Mouse (Mus musculus): ENCODE measurements at regions not wholly inside any gene's neighbourhood (a gene's known extent, or its start where the extent isn't known, plus 50 kb on each side); places are given as distances from the start of the nearest gene placed in this dataset.

DNA sequence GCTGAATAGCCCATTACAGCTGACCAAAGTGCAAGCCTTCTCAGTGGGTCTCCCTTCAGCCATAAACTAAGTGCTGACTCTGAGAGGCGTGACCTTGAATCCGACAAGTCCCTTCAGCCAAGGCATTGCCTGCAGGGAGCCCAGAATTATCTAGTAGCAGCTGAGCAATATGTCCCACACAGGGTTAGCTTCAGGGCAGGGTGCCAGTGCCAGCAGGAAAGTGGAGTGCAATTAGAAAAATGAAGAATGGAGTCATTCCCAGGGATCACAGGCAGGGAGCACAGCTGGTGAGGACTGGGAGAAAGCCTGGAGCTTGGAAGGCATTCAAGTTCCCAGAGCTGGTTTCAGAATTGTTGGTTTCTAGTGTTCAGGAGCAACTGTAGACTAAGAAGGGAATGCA is 135.3 kb upstream of the Gm4737 start:
- Histone ChIP-seq H3K27ac (no peak overlapping the region), H3K36me3 (ENCODE audit: insufficient read depth, low read length) (no peaks in the 10 kb centered on the region), H3K9ac (ENCODE audit: low read depth, low read length) (no peak overlapping the region), H3K9me3 (replicated peaks; ENCODE audit: low read length) (no peaks in the 10 kb centered on the region), H3K27me3 (ENCODE audit: insufficient read depth, low read length) (no peaks in the 10 kb centered on the region), H3K4me1 (replicated peaks; ENCODE audit: insufficient read depth, low read length) (no peaks in the 10 kb centered on the region), H3K4me3 (replicated peaks; ENCODE audit: low read depth, low read length) (no peak overlapping the region), H3K4me2 (ENCODE audit: low read length) (no peak overlapping the region)
- DNase-seq (ENCODE audit: low spot score) (no peak), ATAC-seq (replicated peaks; ENCODE audit: low FRiP score, low read depth) (no peak; the same call in 1 of the 2 replicates)
- no peak for TF ChIP-seq CTCF (IDR thresholded peaks at IDR 0.05; ENCODE audit: low read depth)
- 65% methylated on average over 2 of the region's 2 CpGs for WGBS

DNA sequence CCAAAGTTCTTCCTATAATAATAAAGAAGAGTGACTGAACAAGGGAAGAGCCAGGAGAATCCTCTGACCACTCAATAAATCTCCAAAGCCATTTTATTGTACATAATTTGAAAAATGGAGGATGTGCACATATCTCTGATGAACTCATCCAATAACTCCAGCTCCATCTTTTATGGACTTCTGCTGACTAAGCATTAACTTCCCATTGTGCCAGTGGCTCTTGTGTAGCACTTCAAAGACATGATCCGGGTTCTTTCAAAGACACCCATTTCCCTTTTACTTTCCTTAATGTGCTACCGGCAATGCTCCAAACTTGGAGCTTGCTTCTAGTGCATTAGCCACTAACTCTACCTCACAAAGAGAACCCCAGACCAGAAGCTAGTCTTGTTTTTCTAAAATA is 112.7 kb upstream of the Gm4737 start:
- 94% methylated on average over 2 of the region's 2 CpGs for WGBS

DNA sequence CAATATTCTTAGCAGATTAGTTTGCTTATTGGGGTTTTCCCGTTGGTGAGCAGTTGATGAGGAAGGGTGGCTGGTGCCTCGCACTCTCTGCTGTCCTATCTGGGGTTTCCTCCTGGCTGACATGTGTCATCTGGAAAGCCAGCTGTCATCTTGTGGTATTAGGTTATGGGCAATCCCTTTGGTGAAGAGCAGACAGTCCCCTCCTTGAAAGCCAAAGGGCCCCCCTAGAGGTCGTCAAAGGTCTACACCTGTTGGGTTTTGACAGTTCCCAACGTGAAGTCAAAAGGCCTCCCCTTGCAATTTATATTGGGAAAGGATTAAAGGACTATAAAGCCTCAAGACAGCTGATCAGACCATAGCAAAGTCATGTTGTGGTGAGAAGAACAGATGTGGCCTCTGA is 96.8 kb upstream of the Gm4737 start:
- H3K27me3 ChIP-seq (ENCODE audit: insufficient read depth, low read length), result no peaks in the 10 kb centered on the region
- 65% methylated on average over 4 of the region's 4 CpGs for WGBS
- H3K9me3 ChIP-seq (replicated peaks; ENCODE audit: low read length), result no peaks in the 10 kb centered on the region
- H3K4me3 ChIP-seq (replicated peaks; ENCODE audit: low read depth, low read length), result no peak overlapping the region
- no peak overlapping the region for H3K9ac ChIP-seq (ENCODE audit: low read depth, low read length)
- no peak for ATAC-seq (replicated peaks; ENCODE audit: low FRiP score, low read depth)
- no peaks in the 10 kb centered on the region for H3K36me3 ChIP-seq (ENCODE audit: insufficient read depth, low read length)
- H3K4me1 ChIP-seq (replicated peaks; ENCODE audit: insufficient read depth, low read length), result no peaks in the 10 kb centered on the region
- DNase-seq (ENCODE audit: low spot score), result no peak
- H3K4me2 ChIP-seq (ENCODE audit: low read length), result no peak overlapping the region
- TF ChIP-seq CTCF (IDR thresholded peaks at IDR 0.05; ENCODE audit: low read depth), result no peak
- no peak overlapping the region for H3K27ac ChIP-seq

More for the DNA sequence above, 112.7 kb upstream of the Gm4737 start:
- H3K4me3 ChIP-seq (replicated peaks; ENCODE audit: low read depth, low read length), result no peak overlapping the region
- no peaks in the 10 kb centered on the region for H3K4me1 ChIP-seq (replicated peaks; ENCODE audit: insufficient read depth, low read length)
- TF ChIP-seq CTCF (IDR thresholded peaks at IDR 0.05; ENCODE audit: low read depth), result no peak
- H3K27ac ChIP-seq, result no peak overlapping the region
- no peak overlapping the region for H3K9ac ChIP-seq (ENCODE audit: low read depth, low read length)
- no peak for ATAC-seq (replicated peaks; ENCODE audit: low FRiP score, low read depth)
- H3K9me3 ChIP-seq (replicated peaks; ENCODE audit: low read length), result no peaks in the 10 kb centered on the region
- H3K27me3 ChIP-seq (ENCODE audit: insufficient read depth, low read length), result no peaks in the 10 kb centered on the region
- no peak for DNase-seq (ENCODE audit: low spot score)
- no peak overlapping the region for H3K4me2 ChIP-seq (ENCODE audit: low read length)
- H3K36me3 ChIP-seq (ENCODE audit: insufficient read depth, low read length), result no peaks in the 10 kb centered on the region

GRCm38 (mm10) chr16:46250943-46251342 is 96.1 kb upstream of the Gm4737 start:
- no peak overlapping the region for H3K27ac ChIP-seq
- DNase-seq (ENCODE audit: low spot score), result no peak
- H3K27me3 ChIP-seq (ENCODE audit: insufficient read depth, low read length), result no peaks in the 10 kb centered on the region
- no peak overlapping the region for H3K4me3 ChIP-seq (replicated peaks; ENCODE audit: low read depth, low read length)
- 73% methylated on average over 3 of the region's 3 CpGs for WGBS
- ATAC-seq (replicated peaks; ENCODE audit: low FRiP score, low read depth), result no peak
- no peaks in the 10 kb centered on the region for H3K36me3 ChIP-seq (ENCODE audit: insufficient read depth, low read length)
- no peak overlapping the region for H3K4me2 ChIP-seq (ENCODE audit: low read length)
- H3K9ac ChIP-seq (ENCODE audit: low read depth, low read length), result no peak overlapping the region
- TF ChIP-seq CTCF (IDR thresholded peaks at IDR 0.05; ENCODE audit: low read depth), result no peak
- H3K4me1 ChIP-seq (replicated peaks; ENCODE audit: insufficient read depth, low read length), result no peaks in the 10 kb centered on the region
- no peaks in the 10 kb centered on the region for H3K9me3 ChIP-seq (replicated peaks; ENCODE audit: low read length)

DNA sequence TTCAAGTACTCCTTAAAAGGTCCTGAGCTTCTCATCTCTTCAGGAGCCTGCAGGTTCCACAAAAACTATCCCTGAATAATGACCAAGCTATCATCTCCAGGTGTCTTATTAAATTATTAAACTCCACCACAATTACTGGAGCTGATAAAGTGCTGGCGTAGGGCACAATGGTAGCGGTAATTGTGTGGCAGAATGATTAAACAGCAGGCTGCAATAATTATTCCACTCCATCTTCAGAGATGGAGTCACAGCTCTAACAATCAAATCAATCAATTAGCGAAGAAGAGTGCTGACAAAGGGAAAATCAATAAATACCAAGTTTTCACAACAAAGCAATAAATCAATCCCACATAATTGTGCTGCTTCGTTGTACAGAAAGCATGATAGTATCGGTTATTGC is 90.7 kb upstream of the Gm4737 start:
- Histone ChIP-seq H3K27me3 (ENCODE audit: insufficient read depth, low read length) (no peaks in the 10 kb centered on the region), H3K4me1 (replicated peaks; ENCODE audit: insufficient read depth, low read length) (no peaks in the 10 kb centered on the region), H3K4me3 (replicated peaks; ENCODE audit: low read depth, low read length) (no peak overlapping the region), H3K36me3 (ENCODE audit: insufficient read depth, low read length) (no peaks in the 10 kb centered on the region), H3K9ac (ENCODE audit: low read depth, low read length) (no peak overlapping the region), H3K27ac (no peak overlapping the region), H3K4me2 (ENCODE audit: low read length) (no peak overlapping the region), H3K9me3 (replicated peaks; ENCODE audit: low read length) (no peaks in the 10 kb centered on the region)
- ATAC-seq (replicated peaks; ENCODE audit: low FRiP score, low read depth) (no peak), DNase-seq (ENCODE audit: low spot score) (no peak)
- TF ChIP-seq CTCF (IDR thresholded peaks at IDR 0.05; ENCODE audit: low read depth), result no peak
- 85% methylated on average over 5 of the region's 5 CpGs for WGBS

GRCm38 (mm10) chr16:46228744-46229143 is 73.9 kb upstream of the Gm4737 start:
- TF ChIP-seq CTCF (IDR thresholded peaks at IDR 0.05; ENCODE audit: low read depth), result no peak
- Histone ChIP-seq H3K4me3 (replicated peaks; ENCODE audit: low read depth, low read length) (no peak overlapping the region), H3K4me1 (replicated peaks; ENCODE audit: insufficient read depth, low read length) (no peaks in the 10 kb centered on the region), H3K4me2 (ENCODE audit: low read length) (no peak overlapping the region), H3K27me3 (ENCODE audit: insufficient read depth, low read length) (no peaks in the 10 kb centered on the region), H3K36me3 (ENCODE audit: insufficient read depth, low read length) (no peaks in the 10 kb centered on the region), H3K9me3 (replicated peaks; ENCODE audit: low read length) (no peaks in the 10 kb centered on the region), H3K9ac (ENCODE audit: low read depth, low read length) (no peak overlapping the region), H3K27ac (no peak overlapping the region)
- ATAC-seq (replicated peaks; ENCODE audit: low FRiP score, low read depth), result no peak
- 91% methylated on average over 3 of the region's 3 CpGs for whole genome bisulfite sequencing
- DNase-seq (ENCODE audit: low spot score), result no peak

DNA sequence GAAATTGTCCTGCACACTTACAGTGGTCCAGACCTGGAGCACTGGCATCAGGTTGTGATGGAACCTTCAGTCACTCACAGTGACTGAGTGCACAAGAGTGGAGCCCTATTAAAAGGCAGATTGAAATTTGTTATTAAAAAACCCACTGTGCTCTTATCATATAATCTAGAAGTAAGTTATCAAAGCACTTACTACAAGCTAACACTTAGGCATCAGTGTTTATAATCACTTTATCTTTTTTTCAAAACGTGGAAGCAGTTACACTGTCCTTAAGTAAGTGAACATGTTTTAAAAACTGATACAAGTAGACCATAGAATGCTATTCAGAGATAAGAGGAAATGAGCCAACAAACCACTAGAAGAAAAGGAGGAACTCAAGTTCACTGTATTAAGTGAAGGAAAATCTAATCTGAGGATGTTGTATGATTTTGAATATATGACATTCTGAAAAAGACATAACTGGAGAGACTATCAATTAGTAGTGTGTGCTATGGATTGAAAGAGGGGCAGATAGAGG is 68.3 kb upstream of the Gm4737 start:
- 46% methylated on average over 1 of the region's 1 CpGs for WGBS
- Histone ChIP-seq H3K4me1 (replicated peaks; ENCODE audit: insufficient read depth, low read length) (no peaks in the 10 kb centered on the region), H3K36me3 (ENCODE audit: insufficient read depth, low read length) (no peaks in the 10 kb centered on the region), H3K27ac (no peak overlapping the region), H3K9ac (ENCODE audit: low read depth, low read length) (no peak overlapping the region), H3K4me3 (replicated peaks; ENCODE audit: low read depth, low read length) (no peak overlapping the region), H3K4me2 (ENCODE audit: low read length) (no peak overlapping the region), H3K9me3 (replicated peaks; ENCODE audit: low read length) (no peaks in the 10 kb centered on the region), H3K27me3 (ENCODE audit: insufficient read depth, low read length) (no peaks in the 10 kb centered on the region)
- DNase-seq (ENCODE audit: low spot score) (no peak), ATAC-seq (replicated peaks; ENCODE audit: low FRiP score, low read depth) (no peak)
- no peak for TF ChIP-seq CTCF (IDR thresholded peaks at IDR 0.05; ENCODE audit: low read depth)

Measured in kidney, postnatal 0 days (tissue).